8 mouse cellular contexts compared by ENCODE assay signal in genomic region chr17:10840731-10841201, GRCm38 (mm10). TPM values are rescaled to one million over a fixed set of nuclear protein-coding genes. Genes with fewer than 3 reads are reported as not detected.
DNase-seq lines count a peak whose midpoint lies in the region; ATAC-seq and TF ChIP-seq lines count a peak whose summit lies in the region.

No protein-coding gene starts in this region.

- ATAC-seq in forebrain, embryonic 15.5 days (replicated peaks) = peak; percentile 38
- ATAC-seq in liver, embryonic 15.5 days (ENCODE audit: insufficient read depth) = peak; percentile 45; the same call in 1 of the 2 replicates
- ATAC-seq in stomach, embryonic 16.5 days (ENCODE audit: insufficient read depth, low FRiP score) = peak; percentile 55; the same call in 1 of the 2 replicates

- no peak for TF ChIP-seq CTCF in ES-Bruce4 (IDR thresholded peaks at IDR 0.05; ENCODE audit: low read depth, low read length)

- H3K4me1 ChIP-seq in ES-Bruce4 (ENCODE audit: control insufficient read depth, insufficient read depth, low read length) = no peaks in the 10 kb centered on the region
- peaks cover 11% of the 10 kb centered on the region for H3K4me1 ChIP-seq in forebrain, embryonic 15.5 days
- H3K4me1 ChIP-seq in liver, embryonic 15.5 days (replicated peaks) = peaks cover 6% of the 10 kb centered on the region
- H3K4me1 ChIP-seq in stomach, embryonic 16.5 days (ENCODE audit: control insufficient read depth, insufficient read depth, low read length) = peaks cover 4% of the 10 kb centered on the region; the same call in 1 of the 2 replicates

- intact Hi-C loops in heart, postnatal 14 days (cut with DNase I) = no loop called here

- peak overlapping the region; percentile 63 for H3K4me2 ChIP-seq in forebrain, embryonic 15.5 days (replicated peaks)
- H3K4me2 ChIP-seq in liver, embryonic 15.5 days = peak overlapping the region; percentile 87
- peak overlapping the region; percentile 95 for H3K4me2 ChIP-seq in stomach, embryonic 16.5 days (ENCODE audit: low read depth, low read length)

- H3K27ac ChIP-seq in ES-Bruce4 (ENCODE audit: insufficient read depth, low read length) = no peak overlapping the region
- no peak overlapping the region for H3K27ac ChIP-seq in forebrain, embryonic 15.5 days (replicated peaks)
- no peak overlapping the region for H3K27ac ChIP-seq in liver, embryonic 15.5 days (replicated peaks)
- H3K27ac ChIP-seq in stomach, embryonic 16.5 days (ENCODE audit: low read length) = peak overlapping the region; percentile 55; the same call in 1 of the 2 replicates

- H3K9ac ChIP-seq in ES-Bruce4 (ENCODE audit: low read depth, poor library complexity, severe bottlenecking) = peak overlapping the region; percentile 59
- H3K9ac ChIP-seq in forebrain, embryonic 15.5 days (replicated peaks) = peak overlapping the region; percentile 61
- peak overlapping the region; percentile 59 for H3K9ac ChIP-seq in liver, embryonic 15.5 days
- H3K9ac ChIP-seq in stomach, embryonic 16.5 days (ENCODE audit: low read length) = peak overlapping the region; percentile 87

- no peak for TF ChIP-seq EP300 in ES-Bruce4 (IDR thresholded peaks at IDR 0.05; ENCODE audit: insufficient read depth, low read depth, low read length)

- WGBS in forebrain, embryonic 15.5 days = 2% methylated on average over 20 of the region's 20 CpGs
- 3% methylated on average over 20 of the region's 20 CpGs for WGBS in liver, embryonic 15.5 days (ENCODE audit: insufficient replicate concordance)
- WGBS in stomach, embryonic 16.5 days = 1% methylated on average over 20 of the region's 20 CpGs

- H3K9me3 ChIP-seq in ES-Bruce4 (replicated peaks; ENCODE audit: control insufficient read depth, insufficient read depth, low read length, poor library complexity, severe bottlenecking) = no peaks in the 10 kb centered on the region
- H3K9me3 ChIP-seq in forebrain, embryonic 15.5 days = no peaks in the 10 kb centered on the region
- H3K9me3 ChIP-seq in liver, embryonic 15.5 days (replicated peaks) = no peaks in the 10 kb centered on the region
- no peaks in the 10 kb centered on the region for H3K9me3 ChIP-seq in stomach, embryonic 16.5 days (replicated peaks; ENCODE audit: control insufficient read depth, low read length)

- no peaks in the 10 kb centered on the region for H3K36me3 ChIP-seq in ES-Bruce4 (ENCODE audit: control insufficient read depth, insufficient read depth, low read length, poor library complexity, severe bottlenecking)
- H3K36me3 ChIP-seq in forebrain, embryonic 15.5 days = no peaks in the 10 kb centered on the region
- no peaks in the 10 kb centered on the region for H3K36me3 ChIP-seq in liver, embryonic 15.5 days (replicated peaks)
- H3K36me3 ChIP-seq in stomach, embryonic 16.5 days (ENCODE audit: control insufficient read depth, insufficient read depth, low read length) = no peaks in the 10 kb centered on the region

- peak overlapping the region; percentile 87 for H3K4me3 ChIP-seq in ES-Bruce4 (ENCODE audit: low read depth, low read length)
- H3K4me3 ChIP-seq in forebrain, embryonic 15.5 days = peak overlapping the region; percentile 51
- H3K4me3 ChIP-seq in liver, embryonic 15.5 days (replicated peaks) = peak overlapping the region; percentile 73
- peak overlapping the region; percentile 82 for H3K4me3 ChIP-seq in stomach, embryonic 16.5 days (replicated peaks; ENCODE audit: low read length)

- TF ChIP-seq POLR2A in ES-Bruce4 (IDR thresholded peaks at IDR 0.05; ENCODE audit: insufficient read depth, low read length) = no peak

- H3K27me3 ChIP-seq in ES-Bruce4 (ENCODE audit: control insufficient read depth, insufficient read depth, low read length, poor library complexity, severe bottlenecking) = no peaks in the 10 kb centered on the region
- no peaks in the 10 kb centered on the region for H3K27me3 ChIP-seq in forebrain, embryonic 15.5 days
- no peaks in the 10 kb centered on the region for H3K27me3 ChIP-seq in liver, embryonic 15.5 days
- H3K27me3 ChIP-seq in stomach, embryonic 16.5 days (ENCODE audit: control insufficient read depth, insufficient read depth, low read length) = no peaks in the 10 kb centered on the region

- peak; percentile 33 for DNase-seq in c-Kit-positive CD71-negative TER-119-negative erythroid progenitor cells, embryonic 14.5 days (ENCODE audit: low read depth)
- peak; percentile 31 to 51 for DNase-seq in heart, postnatal 14 days
- peak; percentile 61 to 76 for DNase-seq in kidney, postnatal 4 days
- DNase-seq in neural tube, embryonic 10.5 days (ENCODE audit: extremely low spot score, low spot score) = peak; percentile 48

RNA-seq across cellular contexts. Expression of gene Prkn, which starts 0.6 kb away (rescaled TPM):
- 1.5 and 1.9 TPM in 2 replicates for polyA plus RNA-seq in ES-Bruce4 (2011; ENCODE audit: insufficient read depth, insufficient read length, low read depth, missing spikeins)
- polyA plus RNA-seq in forebrain, embryonic 15.5 days (2015; fragmentation: Nextera tagmentation; extraction: Ambion mirVana) = 2.6 and 3.6 TPM in 2 replicates
- total RNA-seq in heart, postnatal 14 days (2021) = 10 to 100 TPM in 1 of 2 experiments, 1 to 10 TPM in 1; 7.0 to 10.9 TPM
- 0.38 TPM in 2 replicates for polyA plus RNA-seq in liver, embryonic 15.5 days (2015; fragmentation: Nextera tagmentation; extraction: Ambion mirVana)
- 2.2 and 2.9 TPM in 2 replicates for polyA plus RNA-seq in stomach, embryonic 16.5 days (2015; fragmentation: Nextera tagmentation; extraction: Ambion mirVana)

RNA-seq across cellular contexts. Expression of gene Pacrg, which starts 0.7 kb away (rescaled TPM):
- polyA plus RNA-seq in ES-Bruce4 (2011; ENCODE audit: insufficient read depth, insufficient read length, low read depth, missing spikeins) = 0.54 and 2.0 TPM in 2 replicates
- 6.2 and 9.7 TPM in 2 replicates for polyA plus RNA-seq in forebrain, embryonic 15.5 days (2015; fragmentation: Nextera tagmentation; extraction: Ambion mirVana)
- total RNA-seq in heart, postnatal 14 days (2021) = 1 to 10 TPM in 1 of 2 experiments, under 1 TPM in 1; 0.66 to 1.4 TPM
- polyA plus RNA-seq in liver, embryonic 15.5 days (2015; fragmentation: Nextera tagmentation; extraction: Ambion mirVana) = not detected in 2 replicates
- 1.5 and 1.8 TPM in 2 replicates for polyA plus RNA-seq in stomach, embryonic 16.5 days (2015; fragmentation: Nextera tagmentation; extraction: Ambion mirVana)
